Mouse (Mus musculus) limb, embryonic 15.5 days (tissue): Measurements from ENCODE around the gene Dsp. TPM values are rescaled to one million over a fixed set of nuclear protein-coding genes. Genes with fewer than 3 reads are reported as not detected.
A peak's percentile ranks its signal among the peaks of the same experiment; 100 is the strongest.

Experiments
- ATAC-seq: fragments of 200-750 bp; cut with Nextera tagmentation; 2 replicates; pipeline ENCODE4 v1.8.0; 2017; ENCODE audit warnings: low read depth, moderate TSS enrichment; ENCODE audit not compliant: insufficient number of reproducible peaks, low FRiP score, low TSS enrichment
- H3K27ac ChIP-seq: fragments of 300-500 bp; sonication (generic); 2 replicates; pipeline ENCODE4 v1.5.1; 2015; ENCODE audit warnings: moderate library complexity, mild to moderate bottlenecking, inconsistent platforms
- H3K27me3 ChIP-seq: fragments of 300-500 bp; sonication (generic); 2 replicates; pipeline ENCODE4 v1.6.1; 2015; ENCODE audit warnings: inconsistent platforms
- H3K36me3 ChIP-seq: fragments of 300-500 bp; sonication (generic); 2 replicates; pipeline ENCODE4 v1.6.1; 2015; ENCODE audit warnings: inconsistent platforms
- H3K4me1 ChIP-seq: fragments of 300-500 bp; sonication (generic); 2 replicates; pipeline ENCODE4 v1.6.1; 2015; ENCODE audit warnings: inconsistent platforms
- H3K4me2 ChIP-seq: fragments of 300-500 bp; sonication (generic); 2 replicates; pipeline ENCODE4 v1.6.1; 2015; ENCODE audit warnings: mild to moderate bottlenecking, inconsistent platforms
- H3K4me3 ChIP-seq: fragments of 300-500 bp; sonication (generic); 2 replicates; pipeline ENCODE4 v1.5.1; 2015; ENCODE audit warnings: mild to moderate bottlenecking, inconsistent platforms
- H3K9ac ChIP-seq: fragments of 300-500 bp; sonication (generic); 2 replicates; pipeline ENCODE4 v1.6.1; 2015; ENCODE audit warnings: inconsistent platforms
- H3K9me3 ChIP-seq: fragments of 300-500 bp; sonication (generic); 2 replicates; pipeline ENCODE4 v1.6.1; 2016; ENCODE audit warnings: inconsistent platforms
- WGBS: fragments of 180-500 bp; shearing (Covaris S2); methylation state at CpG from one replicate; pipeline ENCODE4 v1.1.7; 2015; 5-methylcytosine and 5-hydroxymethylcytosine counted together
- polyA plus RNA-seq: library from polyadenylated mRNA; unstranded; fragments of >200 nt; fragmentation: Nextera tagmentation; extraction: Ambion mirVana; gene quantifications from 2 replicates; pipeline ENCODE4 v1.2.1, GENCODE M21; 2015

Gene Dsp
- polyA plus RNA-seq, 1 experiment from 2014 or later, result 65.0 TPM

DNA sequence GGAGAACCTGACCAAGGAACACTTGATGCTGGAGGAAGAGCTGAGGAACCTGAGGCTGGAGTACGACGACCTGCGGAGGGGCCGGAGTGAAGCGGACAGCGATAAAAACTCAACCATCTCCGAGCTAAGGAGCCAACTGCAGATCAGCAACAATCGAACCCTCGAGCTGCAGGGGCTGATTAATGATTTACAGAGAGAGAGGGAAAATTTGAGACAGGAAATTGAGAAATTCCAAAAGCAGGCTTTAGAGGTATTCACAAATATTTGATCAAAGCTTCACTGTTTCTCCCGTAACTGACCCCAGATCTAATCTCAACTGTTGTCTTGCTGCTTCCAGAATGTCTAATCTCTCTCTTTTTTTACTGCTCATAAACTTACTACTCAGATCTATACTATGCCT is 42.3 kb downstream of the Dsp start:
- Histone ChIP-seq H3K27me3 (no peaks in the 10 kb centered on the region), H3K36me3 (peaks cover 16% of the 10 kb centered on the region), H3K4me3 (no peak overlapping the region), H3K9me3 (0 out of 2 replicates have a peak, but pooled peaks cover 6% of the 10 kb centered on the region), H3K9ac (no peak overlapping the region), H3K27ac (no peak overlapping the region), H3K4me1 (no peaks in the 10 kb centered on the region), H3K4me2 (no peak overlapping the region)
- no peak for ATAC-seq
- WGBS, result 78% methylated on average over 10 of the region's 10 CpGs

DNA sequence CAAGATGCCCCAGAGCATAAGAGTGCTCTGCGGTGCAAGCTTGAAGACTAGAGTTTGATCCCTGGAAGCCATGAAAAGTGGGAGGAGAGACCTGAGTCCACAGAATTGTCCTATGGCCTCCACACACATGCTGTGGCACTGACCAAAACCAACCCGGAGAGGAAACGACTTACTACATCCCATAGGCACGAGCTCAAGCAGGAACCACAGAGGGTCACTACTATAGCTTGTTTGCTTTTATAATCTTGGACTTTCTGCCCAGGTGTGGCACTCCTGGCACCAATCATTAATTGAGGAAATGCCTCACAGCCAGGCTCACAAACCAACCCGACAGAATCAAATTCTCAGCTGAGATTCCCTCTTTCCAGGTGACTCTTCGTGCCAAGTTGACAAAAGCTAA is 50.3 kb downstream of the Dsp start:
- Histone ChIP-seq H3K36me3 (peaks cover 8% of the 10 kb centered on the region; the same call in 1 of the 2 replicates), H3K4me2 (no peak overlapping the region), H3K4me3 (no peak overlapping the region), H3K4me1 (peaks cover 4% of the 10 kb centered on the region), H3K9me3 (0 out of 2 replicates have a peak, but pooled peaks cover 4% of the 10 kb centered on the region), H3K27ac (no peak overlapping the region), H3K27me3 (no peaks in the 10 kb centered on the region), H3K9ac (no peak overlapping the region)
- no peak for ATAC-seq
- WGBS, result 77% methylated on average over 6 of the region's 6 CpGs

DNA sequence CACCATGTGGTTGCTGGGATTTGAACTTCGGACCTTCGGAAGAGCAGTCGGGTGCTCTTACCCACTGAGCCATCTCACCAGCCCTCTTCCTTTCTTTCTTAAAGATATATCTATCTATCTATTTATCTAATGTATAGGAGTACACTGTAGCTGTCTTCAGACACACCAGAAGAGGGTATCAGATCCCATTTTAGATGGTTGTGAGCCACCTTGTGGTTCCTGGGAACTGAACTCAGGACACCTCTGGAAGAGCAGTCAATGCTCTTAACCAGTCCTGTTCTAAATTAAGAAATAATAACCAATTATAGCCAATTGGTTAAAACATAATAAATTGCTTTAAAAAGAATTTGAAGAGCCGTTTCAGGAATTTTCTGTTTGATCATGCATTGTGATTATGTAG is 53.1 kb downstream of the Dsp start:
- no peak for ATAC-seq

DNA sequence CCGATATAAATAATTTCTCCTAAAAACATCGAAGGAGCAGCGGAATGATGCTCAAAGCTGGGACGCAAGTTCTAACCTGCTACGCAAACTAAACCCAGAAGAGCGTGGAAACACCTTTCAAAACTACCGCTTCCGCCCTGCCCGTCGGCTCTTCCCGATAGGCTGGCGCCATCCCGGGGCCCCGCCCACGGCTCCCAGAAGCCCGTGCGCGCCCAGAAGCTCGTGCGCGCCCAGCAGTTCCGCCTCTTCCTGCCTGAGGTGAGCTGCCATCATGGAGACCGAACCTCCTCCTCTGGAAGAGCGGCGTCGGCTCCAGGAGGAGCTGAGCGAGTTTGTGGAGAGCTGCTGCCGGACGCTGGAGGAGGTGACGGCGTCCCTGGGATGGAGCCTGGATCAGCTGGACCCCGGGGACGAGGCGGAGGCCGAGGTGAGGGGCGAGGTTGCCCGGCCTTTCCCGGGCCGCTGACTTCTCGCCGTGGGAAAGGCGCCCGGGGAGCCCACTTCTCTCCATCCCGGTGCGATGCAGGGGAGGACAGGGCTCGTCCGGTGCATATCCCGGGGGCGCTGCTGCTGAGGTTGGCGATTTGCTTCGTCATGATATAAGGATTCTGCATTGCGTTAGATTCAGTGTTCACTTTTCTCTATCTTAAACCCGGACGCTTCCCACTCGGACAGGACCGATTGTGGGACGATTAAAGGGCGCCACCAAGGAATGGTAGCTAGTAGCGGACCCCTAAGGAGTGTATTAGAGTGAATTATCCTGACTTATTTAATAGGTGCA is 53.8 kb downstream of the Dsp start, which contains the start of gene Snrnp48:
Gene Snrnp48, plus strand, starts transcription at position 237 of the 781 bp plus-strand sequence.
- peaks cover 4% of the 10 kb centered on the region for H3K4me1 ChIP-seq
- H3K9me3 ChIP-seq, result no peaks in the 10 kb centered on the region
- H3K4me2 ChIP-seq, result peak within 1 kb of the TSS; percentile 59
- peak within 1 kb of the TSS; percentile 78 for H3K9ac ChIP-seq
- H3K27me3 ChIP-seq, result no peaks in the 10 kb centered on the region
- peak within 1 kb of the TSS; percentile 93 for H3K27ac ChIP-seq
- ATAC-seq, result peak; percentile 92
- under 1% methylated on average over 59 of the region's 59 CpGs for WGBS
- peak within 1 kb of the TSS; percentile 86 for H3K4me3 ChIP-seq
- H3K36me3 ChIP-seq, result peaks cover 4% of the 10 kb centered on the region; the same call in 1 of the 2 replicates

More for the DNA sequence above, 53.1 kb downstream of the Dsp start:
- no peaks in the 10 kb centered on the region for H3K9me3 ChIP-seq
- peaks cover 4% of the 10 kb centered on the region; the same call in 1 of the 2 replicates for H3K36me3 ChIP-seq
- 53% methylated on average over 4 of the region's 4 CpGs for WGBS
- H3K4me2 ChIP-seq, result peak overlapping the region; percentile 59
- H3K27ac ChIP-seq, result no peak overlapping the region
- no peaks in the 10 kb centered on the region for H3K27me3 ChIP-seq
- H3K9ac ChIP-seq, result no peak overlapping the region
- peaks cover 4% of the 10 kb centered on the region for H3K4me1 ChIP-seq
- peak overlapping the region; percentile 86 for H3K4me3 ChIP-seq

DNA sequence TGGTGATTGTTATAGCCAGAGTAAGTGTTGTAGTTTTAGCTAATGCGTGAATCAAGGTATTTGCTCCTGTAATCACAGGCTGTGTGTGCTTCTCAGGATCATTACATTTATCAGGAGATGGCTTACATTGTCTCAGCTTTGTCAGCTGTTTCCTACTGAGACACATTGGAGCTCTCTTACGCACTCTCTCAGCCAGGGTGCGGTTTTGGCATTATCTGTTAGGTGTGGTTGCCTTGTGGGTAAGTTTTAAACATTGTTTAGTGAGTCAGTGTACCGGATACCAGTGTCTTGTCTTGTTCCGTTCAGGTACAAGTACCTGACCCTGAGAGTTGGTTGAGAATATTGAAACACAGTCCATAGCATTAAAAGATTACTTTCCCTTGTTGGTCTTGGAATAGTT is 60.0 kb downstream of the Dsp start:
- Histone ChIP-seq H3K9ac (no peak overlapping the region), H3K36me3 (peaks cover 44% of the 10 kb centered on the region)
- WGBS, result 92% methylated on average over 5 of the region's 5 CpGs

DNA sequence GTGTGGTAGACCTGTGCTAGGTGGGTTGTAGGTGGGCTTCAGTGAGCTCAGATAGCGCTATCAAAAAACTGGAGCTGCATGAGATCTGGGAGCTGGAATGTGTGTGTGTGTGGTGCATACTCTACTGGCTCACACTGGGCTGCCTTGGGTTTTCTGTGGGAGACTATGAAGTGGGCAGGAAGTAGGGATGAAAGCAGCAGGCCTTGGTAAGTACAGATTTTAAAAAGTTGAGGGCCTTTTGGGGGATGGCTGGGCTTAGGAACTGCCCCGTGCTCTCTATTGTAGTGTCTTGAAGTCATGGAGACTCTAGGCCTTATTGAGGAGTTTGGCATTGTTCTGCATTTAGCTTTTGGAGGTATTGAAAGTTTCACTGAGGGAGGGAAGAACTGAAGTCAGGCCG is 67.6 kb downstream of the Dsp start:
- H3K4me2 ChIP-seq, result no peak overlapping the region
- no peak for ATAC-seq
- 92% methylated on average over 3 of the region's 3 CpGs for WGBS
- H3K36me3 ChIP-seq, result peaks cover 84% of the 10 kb centered on the region
- no peak overlapping the region for H3K9ac ChIP-seq
- no peak overlapping the region for H3K4me3 ChIP-seq
- H3K9me3 ChIP-seq, result no peaks in the 10 kb centered on the region
- H3K27me3 ChIP-seq, result no peaks in the 10 kb centered on the region
- H3K4me1 ChIP-seq, result no peaks in the 10 kb centered on the region
- no peak overlapping the region for H3K27ac ChIP-seq

More for the DNA sequence above, 60.0 kb downstream of the Dsp start:
- Histone ChIP-seq H3K4me1 (peaks cover 3% of the 10 kb centered on the region), H3K27me3 (no peaks in the 10 kb centered on the region), H3K4me2 (no peak overlapping the region), H3K27ac (no peak overlapping the region), H3K9me3 (no peaks in the 10 kb centered on the region), H3K4me3 (no peak overlapping the region)
- no peak for ATAC-seq

DNA sequence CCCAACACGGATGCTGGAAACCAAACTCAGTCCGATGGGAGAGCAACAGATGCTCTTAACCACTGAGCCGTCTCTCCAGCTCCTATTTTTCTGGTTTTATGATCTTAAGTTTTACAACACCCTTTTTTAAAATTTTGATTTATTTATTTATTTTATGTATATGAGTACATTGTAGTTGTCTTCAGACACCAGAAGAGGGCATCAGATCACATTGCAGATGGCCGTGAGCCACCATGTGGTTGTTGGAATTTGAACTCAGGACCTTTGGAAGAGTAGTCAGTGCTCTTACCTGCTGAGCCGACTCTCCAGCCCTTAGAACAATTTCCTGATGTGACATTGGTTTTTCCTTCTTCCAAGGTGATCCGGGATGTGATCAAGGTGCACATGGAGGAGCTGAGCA is 69.2 kb downstream of the Dsp start:
- no peak for ATAC-seq
- H3K36me3 ChIP-seq, result peaks cover 90% of the 10 kb centered on the region
- no peak overlapping the region for H3K4me2 ChIP-seq
- no peak overlapping the region for H3K27ac ChIP-seq
- no peaks in the 10 kb centered on the region for H3K9me3 ChIP-seq
- 90% methylated on average over 6 of the region's 6 CpGs for WGBS
- H3K4me1 ChIP-seq, result no peaks in the 10 kb centered on the region
- no peak overlapping the region for H3K9ac ChIP-seq
- no peaks in the 10 kb centered on the region for H3K27me3 ChIP-seq
- no peak overlapping the region for H3K4me3 ChIP-seq

DNA sequence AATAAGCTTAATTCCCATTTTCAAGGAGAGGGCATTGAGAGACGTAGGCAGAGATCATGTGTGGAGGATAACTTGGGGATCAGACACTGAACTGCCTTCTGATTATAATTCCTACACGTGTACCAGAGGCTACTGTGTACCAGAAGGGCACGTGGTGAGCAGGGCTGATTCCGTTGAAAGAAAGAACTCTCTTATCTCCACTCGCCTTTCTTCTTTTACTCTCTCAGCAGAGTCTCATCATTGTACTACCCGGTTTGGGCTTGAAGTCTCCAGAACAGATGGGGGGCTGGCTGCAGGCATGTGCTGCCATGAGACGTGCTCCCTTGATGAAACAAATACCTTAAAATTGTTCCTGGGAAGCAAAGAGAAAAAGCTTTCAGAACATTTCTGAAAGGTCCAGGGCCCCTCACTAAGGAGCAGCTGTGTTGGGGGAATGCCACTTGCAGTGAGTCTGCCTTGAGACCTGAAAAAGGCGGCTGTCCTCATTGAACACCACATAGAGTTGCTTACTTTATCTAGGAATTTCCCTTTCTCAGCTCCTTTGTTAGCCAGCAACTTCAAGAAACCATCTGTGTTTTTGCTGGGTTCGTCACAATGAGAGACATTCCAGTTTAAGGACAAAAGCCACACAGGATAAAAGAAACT is 79.2 kb downstream of the Dsp start:
- 83% methylated on average over 9 of the region's 9 CpGs for WGBS
- H3K9ac ChIP-seq, result no peak overlapping the region
- ATAC-seq, result no peak
- H3K4me2 ChIP-seq, result no peak overlapping the region
- H3K4me3 ChIP-seq, result no peak overlapping the region
- peaks cover 31% of the 10 kb centered on the region for H3K36me3 ChIP-seq
- H3K9me3 ChIP-seq, result no peaks in the 10 kb centered on the region
- no peaks in the 10 kb centered on the region for H3K27me3 ChIP-seq
- H3K27ac ChIP-seq, result no peak overlapping the region
- no peaks in the 10 kb centered on the region for H3K4me1 ChIP-seq

DNA sequence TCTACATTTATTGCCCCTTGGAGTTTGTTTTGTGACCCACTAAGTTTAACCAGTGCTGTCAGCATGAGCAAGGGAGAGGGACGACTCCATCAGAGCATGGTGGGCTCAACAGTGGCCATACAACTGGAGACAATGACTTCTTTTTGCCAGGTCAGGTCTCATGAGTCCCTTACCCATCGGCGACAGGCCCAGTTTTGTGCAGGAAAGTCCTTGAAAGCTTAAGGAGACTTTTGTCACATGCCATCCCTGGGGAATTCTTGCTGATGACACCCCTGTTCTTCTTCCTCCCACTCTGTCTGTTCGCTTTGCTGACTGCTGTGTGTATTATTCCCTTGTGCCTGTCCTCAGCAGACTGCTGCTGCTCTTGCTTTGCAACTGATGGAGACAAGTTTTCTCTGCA is 81.3 kb downstream of the Dsp start:
- Histone ChIP-seq H3K4me1 (no peaks in the 10 kb centered on the region), H3K27me3 (no peaks in the 10 kb centered on the region), H3K27ac (no peak overlapping the region), H3K4me3 (no peak overlapping the region), H3K36me3 (peaks cover 23% of the 10 kb centered on the region), H3K9ac (no peak overlapping the region), H3K4me2 (no peak overlapping the region), H3K9me3 (no peaks in the 10 kb centered on the region)
- WGBS, result 86% methylated on average over 4 of the region's 4 CpGs
- ATAC-seq, result no peak

DNA sequence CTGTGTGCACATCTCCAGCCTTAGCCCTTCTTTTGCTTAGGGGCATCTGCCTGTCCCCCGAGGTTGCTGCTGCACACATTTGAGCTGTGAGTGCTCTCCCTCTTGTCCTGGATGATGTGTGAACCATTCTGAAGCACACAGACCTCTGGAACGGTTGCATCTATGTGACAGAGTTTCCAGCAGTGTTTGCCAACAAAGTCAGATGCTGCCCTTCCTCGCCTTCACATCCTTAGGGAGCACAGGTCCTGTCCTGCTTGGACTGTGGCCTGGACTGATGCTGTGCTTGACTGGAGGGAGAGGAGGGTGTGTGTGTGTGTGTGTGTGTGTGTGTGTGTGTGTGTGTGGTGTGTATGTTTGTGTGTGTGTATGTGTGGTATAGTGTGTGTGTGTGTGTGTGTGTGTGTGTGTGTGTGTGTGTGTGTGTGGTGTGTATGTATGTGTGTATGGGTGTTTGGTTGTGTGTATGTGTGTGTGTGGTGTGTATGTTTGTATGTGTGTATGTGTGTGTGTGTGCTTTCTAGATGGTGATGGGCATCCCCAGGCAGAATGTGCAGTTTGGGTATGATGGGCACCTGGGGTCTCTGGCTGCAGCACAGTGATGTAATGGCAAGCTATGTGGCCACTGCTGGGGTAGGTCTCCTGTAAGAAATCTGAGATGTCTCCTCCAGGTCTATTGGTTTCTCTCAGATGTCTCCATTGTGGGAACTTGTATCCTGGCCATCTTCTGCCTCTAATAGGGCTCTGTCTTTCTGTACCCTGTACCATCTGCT is 81.9 kb downstream of the Dsp start:
- no peak for ATAC-seq
- Histone ChIP-seq H3K36me3 (peaks cover 18% of the 10 kb centered on the region), H3K4me2 (no peak overlapping the region)

DNA sequence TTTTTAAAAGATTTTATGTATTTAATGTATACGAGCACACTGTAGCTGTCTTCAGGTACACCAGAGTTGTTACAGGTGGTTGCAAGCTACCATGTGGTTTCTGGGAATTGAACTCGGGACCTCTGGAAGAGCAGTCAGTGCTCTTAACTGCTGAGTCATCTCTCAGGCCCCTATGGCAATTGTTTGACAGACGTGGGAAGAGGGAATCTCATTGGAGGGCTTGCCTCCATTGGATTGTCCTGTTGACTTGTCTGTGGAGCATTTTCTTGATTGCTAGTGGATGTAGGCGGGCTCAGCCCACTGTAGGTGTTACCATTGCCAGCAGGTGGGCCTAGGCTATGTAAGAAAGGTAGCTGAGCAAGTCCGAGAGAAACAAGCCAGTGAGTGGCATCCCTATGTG is 83.6 kb downstream of the Dsp start:
- Histone ChIP-seq H3K4me3 (no peak overlapping the region), H3K27me3 (no peaks in the 10 kb centered on the region), H3K9me3 (no peaks in the 10 kb centered on the region), H3K27ac (no peak overlapping the region), H3K4me2 (no peak overlapping the region), H3K9ac (no peak overlapping the region), H3K4me1 (no peaks in the 10 kb centered on the region), H3K36me3 (0 out of 2 replicates have a peak, but pooled peaks cover 6% of the 10 kb centered on the region)
- ATAC-seq, result no peak
- WGBS, result 68% methylated on average over 5 of the region's 5 CpGs

More for the DNA sequence above, 81.9 kb downstream of the Dsp start:
- H3K27ac ChIP-seq, result no peak overlapping the region
- no peaks in the 10 kb centered on the region for H3K27me3 ChIP-seq
- H3K9ac ChIP-seq, result no peak overlapping the region
- 64% methylated on average over 3 of the region's 3 CpGs for WGBS
- no peaks in the 10 kb centered on the region for H3K4me1 ChIP-seq
- H3K4me3 ChIP-seq, result no peak overlapping the region
- H3K9me3 ChIP-seq, result no peaks in the 10 kb centered on the region
